Mouse (Mus musculus): ENCODE measurements around the gene Znhit1. TPM values are rescaled to one million over a fixed set of nuclear protein-coding genes. Genes with fewer than 3 reads are reported as not detected.

Gene Znhit1
- total RNA-seq, 2 experiments from 2014 or later: 78.6 to 84.6 TPM

Small RNA genes within 50 kb of the gene (microRNA-seq; reads per million reads assigned to microRNA genes)
- 248 to 275 reads per million in 2 experiments for gene Mir702

Other genes starting within 250 kb of the Znhit1 start
- gene Col26a1, start 104.8 kb downstream of the Znhit1 start, total RNA-seq (2021): 10 to 100 TPM; 19.0 to 20.7 TPM
- gene Ift22, start 79.9 kb downstream of the Znhit1 start, total RNA-seq (2021): 10 to 100 TPM; 68.9 to 70.8 TPM
- 100 to 1,000 TPM; 196 to 209 TPM for gene Fis1, start 34.7 kb downstream of the Znhit1 start, total RNA-seq (2021)
- gene Cldn15, start 21.4 kb downstream of the Znhit1 start, total RNA-seq (2021): not detected
- 10 to 100 TPM; 38.5 to 44.0 TPM for gene Plod3, start 1.0 kb downstream of the Znhit1 start, total RNA-seq (2021)
- 100 to 1,000 TPM; 253 to 268 TPM for gene Vgf, start 38.4 kb upstream of the Znhit1 start, total RNA-seq (2021)
- gene Ap1s1, start 58.1 kb upstream of the Znhit1 start, total RNA-seq (2021): 100 to 1,000 TPM; 187 to 196 TPM
- gene Serpine1, start 84.2 kb upstream of the Znhit1 start, total RNA-seq (2021): under 1 TPM; 0.80 to 0.96 TPM
- gene Trim56, start 128.2 kb upstream of the Znhit1 start, total RNA-seq (2021): 1 to 10 TPM; 4.8 to 5.2 TPM
- not detected for gene Muc3, start 161.3 kb upstream of the Znhit1 start, total RNA-seq (2021)
- 1 to 10 TPM; 3.5 to 5.2 TPM for gene Muc3a, start 224.4 kb upstream of the Znhit1 start, total RNA-seq (2021)

Measured in layer of hippocampus, postnatal 10 days (tissue).